Mouse (Mus musculus) erythroblast, embryonic 14.5 days (primary cell): ENCODE data around the gene Usp30.

Experiments
- GATA1 ChIP-seq: IDR thresholded peaks from 2 replicates; pipeline ENCODE4 v1.6.1; 2012; ENCODE audit warnings: low read length, inconsistent platforms, mixed read lengths
- TAL1 ChIP-seq: IDR thresholded peaks from 3 replicates; pipeline ENCODE4 v1.6.1; 2012; ENCODE audit warnings: low read length, inconsistent platforms, mixed read lengths

DNA sequence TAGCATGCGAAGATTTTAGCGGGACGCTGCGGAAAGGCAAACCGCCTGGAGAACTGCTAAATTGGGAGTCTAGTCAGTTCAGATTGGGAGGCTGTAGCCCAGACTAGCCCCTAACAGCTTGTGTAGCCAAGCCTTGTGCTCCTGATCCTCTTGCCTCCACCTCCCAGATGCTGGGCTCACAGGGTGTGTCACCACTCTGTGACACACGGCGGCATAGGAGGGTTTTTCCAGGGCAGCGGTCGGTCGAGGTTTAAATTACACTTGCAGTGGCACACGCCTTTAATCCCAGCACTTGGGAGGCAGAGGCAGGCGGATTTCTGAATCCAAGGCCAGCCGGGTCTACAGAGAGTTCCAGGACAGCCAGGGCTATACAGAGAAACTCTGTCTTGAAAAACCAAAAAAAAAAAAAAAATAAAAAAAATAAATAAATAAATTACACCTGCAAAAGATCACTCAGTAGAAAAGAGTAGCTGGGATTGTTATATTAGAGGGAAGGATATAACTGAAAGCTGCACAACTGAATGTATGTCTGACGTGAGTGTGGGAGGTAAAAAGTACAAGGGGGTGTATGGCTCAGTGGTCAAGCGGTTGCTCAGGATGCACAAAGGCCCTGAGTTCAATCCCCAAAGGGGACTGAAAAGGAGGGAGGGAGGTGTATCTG, 64.4 kb downstream of the Usp30 start:
- TF ChIP-seq GATA1 = no peak
- TF ChIP-seq TAL1 = no peak
